Mouse (Mus musculus) ES-CJ7 (cell line): ENCODE data around the gene Krtap19-9b.

Source experiments
- DNase-seq: peaks from one replicate; pipeline ENCODE4 v3.0.0; 2011; ENCODE audit warnings: low read depth, low spot score

Krtap19-9b gene

DNA sequence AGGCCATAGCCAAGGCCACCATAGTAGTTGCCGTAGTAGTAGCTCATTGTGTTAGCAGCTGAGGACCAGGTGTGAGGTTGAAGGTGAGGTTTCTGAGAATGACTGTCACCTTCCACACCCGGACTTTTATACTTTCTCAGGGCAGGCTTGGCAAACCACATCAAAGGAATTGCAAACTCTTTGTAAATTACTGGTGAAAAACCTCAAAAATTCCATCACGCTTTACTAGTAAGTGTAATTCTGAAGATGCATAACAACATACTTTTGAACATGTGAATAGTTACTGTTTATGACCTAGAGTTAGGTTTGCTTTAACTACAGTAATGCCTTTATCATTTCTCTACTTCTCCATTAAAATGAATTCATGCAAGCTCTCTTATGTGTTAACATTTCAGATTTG lies at the start of gene Krtap19-9b:
Gene Krtap19-9b (minus strand): TSS at position 101 of the 400 bp plus-strand sequence.
- no peak for DNase-seq

DNA sequence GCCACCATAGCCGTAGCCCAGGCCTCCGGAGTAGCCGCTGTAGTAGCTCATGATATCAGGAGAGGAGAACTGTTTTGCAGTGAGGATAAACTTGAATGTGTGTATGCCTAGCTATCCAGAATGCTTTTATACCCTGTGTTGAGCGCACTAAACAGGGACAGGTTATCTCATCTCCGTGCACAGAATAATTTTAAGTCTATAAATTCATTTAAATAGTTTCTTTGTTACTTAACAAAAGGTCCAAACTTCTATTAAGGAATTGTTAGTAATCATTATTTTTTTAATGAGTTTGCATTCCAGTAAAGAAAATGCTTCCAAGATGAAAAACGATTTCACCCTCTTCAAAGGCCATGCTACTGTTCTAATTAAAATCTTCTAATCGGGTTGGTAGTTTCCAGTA lies 30.7 kb upstream of the Krtap19-9b start, which contains the start of gene Krtap16-3:
Gene Krtap16-3 (minus strand): TSS at position 101 of the 400 bp plus-strand sequence.
- DNase-seq: no peak

DNA sequence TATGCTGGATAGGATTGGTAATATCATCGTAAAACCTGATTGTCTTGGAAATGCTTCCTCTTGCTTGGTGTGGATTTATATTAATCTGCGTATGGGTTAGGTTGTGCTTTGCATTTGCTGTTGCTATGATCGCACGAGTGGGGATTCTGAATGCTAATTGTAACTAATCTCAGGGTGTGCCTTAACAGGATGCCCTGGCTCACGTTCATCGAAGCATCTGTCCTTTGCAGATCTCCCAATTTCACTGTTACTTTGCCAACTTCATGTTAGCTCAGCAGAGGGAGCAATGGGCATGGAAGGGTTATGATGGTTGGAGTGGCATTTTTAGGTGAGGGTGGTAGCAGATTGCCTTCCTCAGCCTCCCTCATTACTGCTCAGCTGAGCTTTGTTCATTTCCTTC lies 9.0 kb upstream of the Krtap19-9b start:
- DNase-seq: no peak

- peak; percentile 76 for DNase-seq
Measured at GRCm38 (mm10) chr16:88938252-88938651, 6.2 kb upstream of the Krtap19-9b start.

DNA sequence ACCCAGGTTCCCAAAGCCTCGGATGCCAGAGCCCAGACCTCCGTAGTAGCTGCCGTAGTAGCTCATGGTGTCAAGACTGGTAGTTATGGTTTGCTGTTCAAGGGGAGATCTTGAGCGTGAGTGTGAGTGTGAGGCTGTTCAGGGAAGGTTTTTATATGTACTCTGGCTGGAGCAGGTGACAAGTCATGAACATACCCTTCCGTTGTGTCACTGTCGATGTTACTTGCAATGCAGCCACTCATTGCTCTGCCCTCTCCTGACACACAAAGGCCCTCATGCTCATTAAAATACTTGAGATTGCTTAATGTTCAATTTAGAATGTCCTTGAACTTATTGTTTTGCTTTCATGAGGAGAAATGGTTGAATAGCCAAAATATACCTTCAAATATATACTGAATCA lies 35.7 kb downstream of the Krtap19-9b start, which contains the start of gene Krtap19-5:
Gene Krtap19-5 (minus strand): TSS at position 101 of the 400 bp plus-strand sequence.
- no peak for DNase-seq

GRCm38 (mm10) chr16:88886870-88887269 lies 45.2 kb downstream of the Krtap19-9b start:
- DNase-seq: no peak

DNA sequence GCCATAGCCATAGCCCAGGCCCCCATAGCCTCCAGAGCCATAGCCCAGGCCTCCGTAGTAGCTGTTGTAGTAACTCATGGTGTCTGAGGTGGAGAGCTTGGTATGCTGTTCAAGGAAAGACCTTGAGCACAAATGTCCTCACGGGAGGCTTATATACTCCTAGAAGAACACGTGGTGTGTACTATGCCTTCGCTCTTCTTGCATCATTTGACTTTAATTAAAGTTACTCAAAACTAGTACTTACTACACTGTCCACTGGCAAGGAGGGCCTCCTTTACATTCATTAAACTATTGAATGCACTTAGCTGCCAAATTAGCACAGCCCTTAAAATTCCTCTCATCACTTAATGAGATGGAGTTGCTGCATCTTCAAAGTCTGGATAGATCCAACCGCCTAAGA lies 47.1 kb downstream of the Krtap19-9b start, which contains the start of gene Krtap19-4:
Gene Krtap19-4 (minus strand): TSS at position 101 of the 400 bp plus-strand sequence.
- DNase-seq: no peak
